Mouse (Mus musculus): ENCODE data around the gene Sez6l.

Gene Sez6l

GRCm38 (mm10) chr5:112498921-112499917 lies 77.8 kb downstream of the Sez6l start:
- DNase-seq (ENCODE audit: low read depth) = no peak

DNA sequence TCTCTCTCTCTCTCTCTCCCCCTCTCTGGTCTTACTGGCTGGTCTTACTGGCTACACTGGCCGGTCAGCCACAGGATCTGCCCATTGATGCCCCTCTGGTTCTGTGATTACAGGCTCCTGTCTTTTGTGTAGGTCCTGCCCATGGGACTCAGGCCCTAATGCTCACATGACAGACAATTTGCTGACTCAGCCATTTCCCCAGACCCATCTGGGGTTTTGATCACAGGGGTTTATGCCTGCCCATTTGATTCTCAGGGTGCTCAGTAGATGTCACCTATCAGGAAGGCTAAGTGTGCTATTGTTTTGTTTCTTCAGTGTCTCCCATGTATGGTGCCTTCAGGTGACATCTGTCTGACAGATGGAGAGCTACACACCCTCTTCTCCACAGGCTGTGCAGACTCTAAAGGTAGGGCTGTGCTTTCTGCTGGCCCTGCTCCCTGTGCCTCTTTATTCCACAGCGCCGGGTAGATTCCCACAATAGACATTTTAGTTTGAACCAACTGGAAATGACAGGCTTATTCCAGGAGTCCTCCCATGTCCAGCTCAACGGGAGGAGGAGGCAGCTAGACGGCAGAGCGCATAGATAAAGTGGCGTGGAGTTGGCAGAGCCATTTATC lies 80.1 kb downstream of the Sez6l start:
- no peak for DNase-seq (ENCODE audit: low read depth)

DNA sequence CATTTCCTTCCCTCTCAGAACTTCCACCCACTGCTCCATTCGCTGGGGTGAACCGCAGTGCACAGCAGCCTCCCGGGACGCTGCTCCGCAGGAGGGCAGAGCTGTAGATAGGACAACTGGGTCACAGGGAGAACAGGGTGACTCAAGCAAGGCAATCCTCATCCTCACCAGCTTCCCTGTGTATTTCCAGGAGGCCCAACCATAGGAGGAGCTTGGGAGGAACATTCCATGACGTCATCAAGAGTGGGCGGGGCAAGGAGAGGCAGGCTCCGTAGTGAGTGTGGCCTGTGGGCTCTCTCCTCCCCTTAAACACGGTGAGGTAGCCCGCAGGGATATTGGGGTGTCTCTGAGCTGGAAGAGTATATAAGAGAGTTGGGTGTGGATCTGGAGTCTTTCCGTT lies 83.5 kb downstream of the Sez6l start:
- DNase-seq (ENCODE audit: low read depth) = no peak

DNA sequence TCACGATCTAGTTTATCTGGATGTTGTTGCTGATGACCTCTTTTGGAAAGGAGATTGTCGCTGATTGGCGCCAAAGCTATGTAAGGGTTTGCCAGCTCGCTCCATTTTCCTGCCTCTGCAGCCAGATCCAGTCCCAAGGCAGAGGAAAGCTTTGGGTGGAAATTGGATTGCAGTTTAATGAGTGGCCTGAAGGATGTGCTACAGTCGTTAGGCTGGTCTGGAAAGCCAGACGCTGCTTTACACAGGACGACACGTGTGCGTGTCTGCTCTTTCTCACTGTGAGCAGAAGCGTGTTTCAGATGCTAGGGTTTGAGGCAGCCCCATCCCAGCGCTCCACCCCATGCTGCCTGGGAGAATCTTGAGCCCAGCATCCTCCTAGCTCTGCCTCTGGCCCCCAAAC lies 85.5 kb downstream of the Sez6l start:
- DNase-seq (ENCODE audit: low read depth) = no peak

DNA sequence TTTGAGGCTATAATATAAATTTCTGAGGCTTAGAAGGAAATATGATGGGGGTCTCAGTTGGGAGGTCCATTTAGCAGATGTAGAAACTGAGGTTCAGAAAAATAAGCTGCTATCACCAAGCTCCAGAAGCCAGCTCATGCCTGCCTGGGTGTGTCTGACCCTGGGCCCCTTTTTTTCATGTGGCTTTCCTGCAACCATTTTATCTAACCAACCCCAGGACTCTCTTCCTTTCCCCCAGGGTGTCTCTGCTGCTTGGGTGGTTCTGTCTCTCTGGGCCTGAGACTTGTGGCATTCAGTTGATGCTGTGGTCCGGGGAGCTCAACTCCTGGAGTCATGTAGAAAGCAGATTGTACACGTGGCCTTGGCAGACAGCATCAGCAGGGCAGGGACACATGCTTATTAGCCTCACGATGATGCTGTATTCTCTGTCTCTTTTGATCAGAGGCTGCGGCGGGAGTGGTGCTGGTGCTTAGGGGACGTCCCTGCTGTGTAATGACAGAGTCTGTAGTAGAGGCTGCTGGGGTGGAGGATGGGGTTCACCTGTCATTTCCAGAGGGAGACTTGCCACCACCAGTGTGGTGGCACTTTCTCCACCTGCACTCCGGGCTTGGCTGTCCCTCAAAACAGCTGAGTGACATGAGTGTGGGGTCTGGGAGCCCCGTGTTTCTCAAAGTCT lies 88.7 kb downstream of the Sez6l start:
- no peak for DNase-seq (ENCODE audit: low read depth)

- DNase-seq (ENCODE audit: low read depth) = no peak
These were observed 89.5 kb downstream of the Sez6l start for GRCm38 (mm10) chr5:112487504-112487903.

- no peak for DNase-seq (ENCODE audit: low read depth)
These were observed 90.6 kb downstream of the Sez6l start for GRCm38 (mm10) chr5:112486415-112486814.

GRCm38 (mm10) chr5:112484924-112485715 lies 91.9 kb downstream of the Sez6l start:
- DNase-seq (ENCODE audit: low read depth) = no peak

- peak; percentile 15 for DNase-seq (ENCODE audit: low read depth)
These were observed 94.0 kb downstream of the Sez6l start for GRCm38 (mm10) chr5:112483030-112483429.

DNA sequence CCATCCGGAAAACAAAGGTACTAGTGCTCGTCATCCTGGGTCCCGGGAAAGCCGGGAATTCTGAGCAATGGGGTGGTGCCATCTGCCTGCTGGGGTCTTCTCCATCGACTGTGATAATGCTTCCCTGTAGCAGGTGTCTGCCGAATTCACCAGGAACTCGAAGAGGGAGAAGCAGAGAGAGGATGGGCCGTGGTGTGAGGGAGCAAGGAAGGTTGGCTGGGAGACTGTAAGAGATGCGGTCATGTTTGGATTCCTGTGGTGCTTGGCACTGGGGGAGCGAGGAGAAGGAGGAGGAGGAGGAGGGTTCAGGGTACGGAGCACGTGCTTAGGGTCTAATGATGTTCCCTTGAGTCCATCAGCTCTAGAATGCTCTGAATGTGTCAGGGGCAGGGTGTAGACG lies 94.4 kb downstream of the Sez6l start:
- no peak for DNase-seq (ENCODE audit: low read depth)

GRCm38 (mm10) chr5:112481946-112482410 lies 95.0 kb downstream of the Sez6l start:
- DNase-seq (ENCODE audit: low read depth) = no peak

GRCm38 (mm10) chr5:112473453-112473852 lies 103.5 kb downstream of the Sez6l start:
- DNase-seq (ENCODE audit: low read depth) = no peak

DNA sequence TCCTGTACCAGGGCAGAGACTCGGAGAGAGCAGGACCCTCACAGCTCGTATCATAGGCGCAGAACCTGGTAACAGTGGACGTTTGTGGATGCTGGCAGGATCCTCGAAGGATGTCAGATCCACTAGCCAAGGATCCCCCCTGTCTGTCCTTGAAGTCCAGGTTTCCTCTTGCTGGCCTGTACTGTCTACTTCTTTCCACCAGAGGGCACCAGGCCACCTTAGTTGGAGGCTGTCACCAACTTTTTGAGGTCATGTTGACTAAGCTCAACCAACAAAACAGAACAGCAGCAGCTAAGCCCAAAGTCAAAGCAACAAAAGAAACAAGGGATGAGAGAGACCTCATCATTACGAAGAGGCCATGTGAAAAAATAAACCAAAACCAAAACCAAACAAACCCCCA lies 106.8 kb downstream of the Sez6l start:
- DNase-seq (ENCODE audit: low read depth) = peak; percentile 60

GRCm38 (mm10) chr5:112468986-112469581 lies 107.9 kb downstream of the Sez6l start:
- peak; percentile 12 for DNase-seq (ENCODE audit: low read depth)

- no peak for DNase-seq (ENCODE audit: low read depth)
These were observed 110.7 kb downstream of the Sez6l start for GRCm38 (mm10) chr5:112466331-112466730.

DNA sequence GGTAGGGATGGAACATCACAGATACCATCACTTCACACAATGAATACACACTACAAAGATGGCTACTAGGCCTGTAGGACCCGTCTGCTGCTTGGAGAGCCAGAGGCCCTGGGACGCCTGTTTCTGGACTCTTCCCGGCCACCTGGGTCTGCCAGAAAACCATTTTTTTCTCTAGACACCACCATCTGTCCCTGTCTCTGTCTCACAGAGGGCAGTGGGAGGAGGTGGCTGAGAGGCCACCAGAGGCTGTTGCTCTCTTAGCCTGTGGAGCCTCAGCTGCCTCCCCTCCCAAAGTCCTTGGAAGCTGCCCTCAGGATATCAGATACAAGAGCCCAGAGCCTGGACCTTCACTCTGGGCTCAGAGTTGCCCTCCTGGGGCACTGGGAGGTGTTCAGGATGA lies 117.1 kb downstream of the Sez6l start:
- DNase-seq (ENCODE audit: low read depth) = no peak

- no peak for DNase-seq (ENCODE audit: low read depth)
These were observed 121.9 kb downstream of the Sez6l start for GRCm38 (mm10) chr5:112454966-112455555.

- peak; percentile 17 for DNase-seq (ENCODE audit: low read depth)
These were observed 123.9 kb downstream of the Sez6l start for GRCm38 (mm10) chr5:112453088-112453487.

DNA sequence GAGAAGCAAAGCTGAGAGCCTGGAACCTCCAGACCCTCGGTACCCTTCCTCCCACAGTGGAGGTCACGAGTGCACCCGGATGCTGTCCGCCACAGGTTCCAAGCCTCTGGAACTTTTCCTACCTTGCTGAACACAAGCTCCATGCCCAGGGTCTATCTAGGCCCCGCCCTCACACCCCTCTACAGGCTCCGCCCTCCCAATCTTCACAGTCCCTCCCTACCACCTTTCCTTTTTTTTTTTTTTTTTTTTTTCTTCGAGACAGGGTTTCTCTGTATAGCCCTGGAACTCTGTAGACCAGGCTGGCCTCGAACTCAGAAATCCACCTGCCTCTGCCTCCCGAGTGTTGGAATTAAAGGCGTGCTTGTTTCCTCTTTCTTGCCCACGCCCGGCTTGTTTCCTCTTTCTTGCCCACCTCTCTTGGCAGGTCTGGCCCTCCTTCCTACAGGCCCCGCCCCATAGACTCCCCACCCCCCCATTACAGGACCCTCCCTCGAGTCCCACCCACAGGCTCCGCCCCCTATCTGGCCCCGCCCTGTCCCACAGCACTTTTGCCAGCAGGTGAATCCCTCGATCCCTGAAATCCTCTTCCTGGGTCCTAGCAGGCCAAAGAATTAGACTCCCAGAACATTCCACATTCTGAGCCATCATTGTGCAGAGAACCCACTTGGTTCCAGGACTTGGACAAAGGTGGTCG lies 128.1 kb downstream of the Sez6l start, which contains the start of gene Gm6588:
TSS of gene Gm6588 (plus strand) at position 680 of the 694 bp plus-strand sequence.
- no peak for DNase-seq (ENCODE audit: low read depth)

GRCm38 (mm10) chr5:112438535-112438934 lies 138.4 kb downstream of the Sez6l start:
- DNase-seq (ENCODE audit: low read depth) = no peak

All from 416B (cell line).